Mouse (Mus musculus): ENCODE results near the gene Gm17027.
"Not testable (repeated sequence)": the region's sequence is repeated elsewhere in the genome, so short reads cannot be mapped to it uniquely, and the experiment has no call there.

DNA sequence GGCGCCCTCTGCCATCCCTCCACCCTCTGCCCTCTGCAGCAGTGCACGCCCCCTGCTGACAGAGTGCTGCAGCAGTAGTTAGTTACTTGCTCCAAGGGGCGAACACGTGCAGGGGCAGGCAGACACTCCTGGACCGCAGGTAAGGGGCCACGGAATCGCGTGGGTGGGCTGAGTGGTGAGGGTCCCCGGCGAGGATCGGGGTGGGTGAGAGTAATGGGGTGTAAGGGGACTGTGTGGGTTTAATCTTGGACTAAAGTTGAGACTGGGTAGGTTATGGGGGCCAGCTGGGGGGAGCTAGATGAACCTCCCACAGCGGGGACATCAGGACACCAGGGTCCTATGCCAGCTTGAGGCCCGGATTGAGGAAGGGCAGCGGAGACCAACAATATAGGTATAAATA, 28.6 kb downstream of the Gm17027 start:
- TF ChIP-seq EP300, POLR2A (IDR thresholded peaks at IDR 0.05; ENCODE audit: insufficient read depth, low read depth, low read length): not testable (repeated sequence)

Measured in heart, adult 2 months (tissue).